Mouse (Mus musculus) small intestine, adult 2 months (tissue): ENCODE measurements around the gene Snx5. TPM values are rescaled to one million over a fixed set of nuclear protein-coding genes. Genes with fewer than 3 reads are reported as not detected.

Source experiments
- H3K27ac ChIP-seq: fragments of 200-500 bp; 2 replicates; pipeline ENCODE4 v1.5.1; 2012; ENCODE audit warnings: low read depth, low read length, control low read depth, inconsistent platforms; ENCODE audit not compliant: insufficient read depth
- H3K27me3 ChIP-seq: fragments of 200-500 bp; 2 replicates; pipeline ENCODE4 v1.6.1; 2012; ENCODE audit warnings: mild to moderate bottlenecking, moderate library complexity, low read length, inconsistent platforms; ENCODE audit not compliant: control insufficient read depth, insufficient read depth
- H3K36me3 ChIP-seq: fragments of 200-500 bp; 2 replicates; pipeline ENCODE4 v1.6.1; 2012; ENCODE audit warnings: mild to moderate bottlenecking, low read length, control low read depth, inconsistent platforms; ENCODE audit not compliant: control insufficient read depth, insufficient read depth
- H3K4me1 ChIP-seq: fragments of 200-500 bp; 2 replicates; pipeline ENCODE4 v1.6.1; 2012; ENCODE audit warnings: low read length, inconsistent platforms, mixed read lengths; ENCODE audit not compliant: control insufficient read depth, insufficient read depth, insufficient read length
- H3K4me3 ChIP-seq: fragments of 200-500 bp; 2 replicates; pipeline ENCODE4 v1.5.1; 2012; ENCODE audit warnings: low read depth, mild to moderate bottlenecking, control low read depth, inconsistent platforms, low read length, moderate library complexity
- CTCF ChIP-seq: fragments of 200-500 bp; IDR thresholded peaks from 2 replicates; pipeline ENCODE4 v1.5.1; 2012; ENCODE audit warnings: low read depth, mild to moderate bottlenecking, control low read depth, inconsistent platforms, low read length, moderate library complexity, mixed read lengths; ENCODE audit not compliant: insufficient replicate concordance, insufficient read length; ENCODE audit errors: extremely low read depth
- POLR2A ChIP-seq: fragments of 200-500 bp; IDR thresholded peaks from 2 replicates; pipeline ENCODE4 v1.6.1; 2012; ENCODE audit warnings: low read depth, mild to moderate bottlenecking, control low read depth, inconsistent platforms, low read length, moderate library complexity
- WGBS: fragments of 180-500 bp; shearing (Covaris S2); methylation state at CpG from one replicate; pipeline ENCODE4 v1.1.7; 2018; 5-methylcytosine and 5-hydroxymethylcytosine counted together
- polyA plus RNA-seq: library from polyadenylated mRNA; depleted of rRNA; stranded (reverse); fragments of >200 nt; gene quantifications from 2 replicates; pipeline ENCODE4 v1.2.3, GENCODE M21; 2012

Gene Snx5
- polyA plus RNA-seq, 1 experiment = 36.0 TPM

DNA sequence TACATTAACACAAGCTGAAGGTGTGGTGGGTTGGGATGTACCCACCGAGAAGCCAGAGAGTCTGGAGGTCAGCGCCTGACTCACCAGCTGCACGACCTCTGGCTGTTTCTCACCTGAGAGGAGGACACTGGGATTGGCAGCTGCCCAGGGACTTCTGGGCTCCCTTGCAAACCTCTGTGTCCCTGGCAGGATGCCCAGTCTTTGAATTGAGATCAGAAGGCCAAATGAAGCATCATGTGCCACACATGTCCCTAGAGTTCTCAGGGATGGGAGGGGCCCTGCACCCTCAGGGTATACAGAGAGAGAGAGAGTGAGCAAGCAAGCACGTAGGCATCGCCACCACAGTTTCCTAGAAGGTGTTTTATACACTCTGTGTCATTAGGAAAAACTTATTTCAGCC is 9.0 kb upstream of the Snx5 start:
- Histone ChIP-seq H3K4me3 (no peak overlapping the region), H3K4me1 (peaks cover 3% of the 10 kb centered on the region; the same call in 1 of the 2 replicates), H3K27ac (no peak overlapping the region), H3K27me3 (no peaks in the 10 kb centered on the region), H3K36me3 (peaks cover 10% of the 10 kb centered on the region)
- no peak for TF ChIP-seq POLR2A
- TF ChIP-seq CTCF = no peak
- WGBS = 25% methylated on average over 5 of the region's 5 CpGs

DNA sequence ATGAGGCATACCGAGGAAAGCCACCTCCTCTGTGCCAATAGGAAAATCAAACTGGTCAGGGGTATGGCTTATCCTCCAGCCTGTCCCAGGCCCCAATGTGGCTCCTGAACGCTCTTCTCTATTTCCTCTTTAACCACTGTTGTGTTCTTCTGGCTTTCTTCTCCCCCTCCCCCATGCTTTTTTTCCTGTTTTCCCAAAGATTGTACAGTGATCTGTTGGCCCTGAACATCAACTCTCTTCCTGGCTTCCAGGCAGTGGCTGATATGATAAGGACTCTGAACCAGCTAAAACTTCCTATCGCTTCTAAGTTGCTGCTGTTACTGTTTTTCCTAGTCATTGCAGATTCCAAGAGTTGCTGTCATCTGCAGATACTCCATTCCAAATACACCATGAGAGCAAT is 6.2 kb upstream of the Snx5 start:
- H3K27ac ChIP-seq = no peak overlapping the region
- peaks cover 10% of the 10 kb centered on the region for H3K36me3 ChIP-seq
- no peak overlapping the region for H3K4me3 ChIP-seq
- H3K4me1 ChIP-seq = peaks cover 6% of the 10 kb centered on the region; the same call in 1 of the 2 replicates
- WGBS = 91% methylated on average over 3 of the region's 3 CpGs
- H3K27me3 ChIP-seq = no peaks in the 10 kb centered on the region
- TF ChIP-seq POLR2A (no peak), CTCF (no peak)

- H3K27me3 ChIP-seq = no peaks in the 10 kb centered on the region
- H3K4me1 ChIP-seq = peaks cover 6% of the 10 kb centered on the region; the same call in 1 of the 2 replicates
- no peak for TF ChIP-seq CTCF
- no peak for TF ChIP-seq POLR2A
- no peak overlapping the region for H3K4me3 ChIP-seq
- H3K27ac ChIP-seq = no peak overlapping the region
- H3K36me3 ChIP-seq = peaks cover 9% of the 10 kb centered on the region
- WGBS = 29% methylated on average over 8 of the region's 8 CpGs
These were observed 4.0 kb upstream of the Snx5 start for GRCm38 (mm10) chr2:144274741-144275140.

DNA sequence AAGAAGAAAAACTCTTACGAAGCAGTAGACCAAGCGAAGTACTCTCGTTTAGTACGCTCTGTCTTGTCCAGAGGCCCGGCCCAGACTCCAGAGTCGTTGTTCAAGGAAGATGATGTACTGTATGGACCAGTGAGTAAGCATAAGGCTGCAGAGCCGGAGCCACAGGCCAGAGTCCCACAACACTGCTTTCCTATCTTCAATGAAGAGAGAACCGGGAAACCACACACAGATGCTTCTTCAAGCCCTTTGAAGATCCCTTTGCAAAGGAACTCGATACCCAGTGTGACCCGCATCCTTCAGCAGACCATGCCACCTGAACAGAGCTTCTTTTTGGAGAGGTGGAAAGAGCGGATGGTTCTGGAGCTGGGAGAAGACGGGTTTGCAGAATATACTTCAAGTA is 1.4 kb upstream of the Snx5 start:
- Histone ChIP-seq H3K4me3 (no peak overlapping the region), H3K27ac (no peak overlapping the region), H3K4me1 (peaks cover 6% of the 10 kb centered on the region; the same call in 1 of the 2 replicates), H3K36me3 (no peaks in the 10 kb centered on the region), H3K27me3 (no peaks in the 10 kb centered on the region)
- WGBS = 85% methylated on average over 12 of the region's 12 CpGs
- no peak for TF ChIP-seq POLR2A

DNA sequence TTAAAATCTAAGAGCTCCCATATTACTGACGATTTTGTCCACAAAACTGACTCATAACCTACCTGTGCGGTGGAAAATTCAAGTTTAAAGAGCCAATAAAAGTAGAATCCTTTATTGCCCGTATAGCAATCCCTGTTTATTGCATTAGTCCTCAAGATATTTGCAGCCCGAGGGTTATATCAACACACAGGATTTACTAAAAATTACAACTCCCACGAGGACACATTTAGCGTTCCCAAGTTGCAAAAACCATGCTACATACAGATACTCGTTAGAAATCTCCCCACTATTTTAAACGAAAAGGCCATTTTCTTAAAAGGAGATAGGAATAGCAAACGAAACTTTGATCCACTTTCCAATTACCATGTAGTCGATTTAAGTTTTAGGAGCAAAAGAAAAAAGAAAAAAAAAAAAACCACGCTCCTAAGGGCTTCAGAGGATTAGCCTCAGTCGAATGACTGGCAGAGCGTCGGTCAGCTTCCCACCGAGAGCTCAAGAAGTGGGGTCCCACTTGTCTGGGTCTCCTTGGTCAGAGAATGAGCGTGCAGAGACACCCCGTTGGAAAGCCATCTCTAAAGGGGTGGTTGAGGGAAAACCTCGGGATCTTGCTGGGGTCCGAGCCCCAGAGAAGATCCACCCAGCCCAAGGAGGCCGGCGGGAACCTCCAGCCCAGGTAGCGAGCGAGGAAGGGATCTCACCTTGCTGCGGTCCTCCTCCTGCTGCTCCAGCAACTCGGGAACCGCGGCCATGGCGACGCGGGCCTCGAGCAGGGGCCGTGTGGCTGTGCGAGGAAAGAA is 829 bp downstream of the Snx5 start:
- WGBS = under 1% methylated on average over 33 of the region's 33 CpGs
- H3K36me3 ChIP-seq = no peaks in the 10 kb centered on the region

GRCm38 (mm10) chr2:144269306-144269650 is 1.4 kb downstream of the Snx5 start:
- H3K4me1 ChIP-seq = peaks cover 4% of the 10 kb centered on the region; the same call in 1 of the 2 replicates

More for the DNA sequence above, 829 bp downstream of the Snx5 start:
- Histone ChIP-seq H3K4me1 (peaks cover 7% of the 10 kb centered on the region; the same call in 1 of the 2 replicates), H3K4me3 (peak overlapping the region; percentile 89), H3K27ac (peak overlapping the region; percentile 89), H3K27me3 (no peaks in the 10 kb centered on the region)
- no peak for TF ChIP-seq CTCF
- peak; percentile 7; the same call in 1 of the 2 replicates for TF ChIP-seq POLR2A

DNA sequence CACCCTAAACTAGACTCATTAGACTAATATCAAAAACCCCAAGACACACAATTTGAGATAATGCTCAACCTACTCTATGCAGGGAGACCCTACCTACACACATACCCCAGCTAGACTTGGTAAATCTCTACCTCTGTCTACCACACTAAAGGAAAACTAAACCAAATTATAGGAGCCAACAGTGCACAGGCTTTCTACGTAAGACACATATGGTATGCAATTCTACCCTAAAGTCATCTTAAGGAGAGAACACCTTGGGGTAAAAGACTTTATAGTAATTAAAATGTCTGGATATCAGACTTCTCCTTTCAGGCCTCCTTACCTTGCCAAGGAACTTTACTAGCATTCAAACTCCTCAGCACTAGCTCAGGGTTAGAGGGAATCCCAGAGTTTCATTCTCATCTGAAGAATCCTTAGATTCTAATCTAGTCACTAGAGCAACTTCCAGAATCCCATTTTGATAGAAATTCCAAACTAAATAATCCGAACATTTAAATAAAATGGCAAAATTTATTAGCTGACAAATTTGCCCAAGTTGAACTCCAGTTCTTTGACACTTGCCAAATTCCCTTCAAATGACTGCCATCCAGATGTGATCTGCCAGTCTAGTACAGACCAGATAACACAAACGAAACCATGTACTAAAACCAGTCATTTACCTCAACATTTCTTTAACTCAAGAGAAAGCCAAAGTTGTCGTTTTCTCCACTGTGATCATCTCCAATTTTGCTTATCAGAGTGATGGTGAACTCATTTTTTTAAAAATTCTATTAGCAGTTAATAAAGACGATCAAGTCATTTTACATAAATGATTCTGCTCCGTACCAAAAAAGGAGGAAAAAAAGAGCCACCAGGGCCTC is 2.0 kb downstream of the Snx5 start:
- TF ChIP-seq POLR2A (no peak), CTCF (no peak)
- H3K4me1 ChIP-seq = peaks cover 6% of the 10 kb centered on the region; the same call in 1 of the 2 replicates
- WGBS = 14% methylated on average over 6 of the region's 6 CpGs
- H3K27me3 ChIP-seq = no peaks in the 10 kb centered on the region
- no peak overlapping the region for H3K4me3 ChIP-seq
- 0 out of 2 replicates have a peak, but pooled peaks cover 3% of the 10 kb centered on the region for H3K36me3 ChIP-seq
- no peak overlapping the region for H3K27ac ChIP-seq

More at GRCm38 (mm10) chr2:144269306-144269650, 1.4 kb downstream of the Snx5 start:
- Histone ChIP-seq H3K27me3 (no peaks in the 10 kb centered on the region), H3K27ac (0 out of 2 replicates have a peak overlapping the region, but pooled peaks have one; percentile 56), H3K36me3 (no peaks in the 10 kb centered on the region), H3K4me3 (peak overlapping the region; percentile 58)
- TF ChIP-seq CTCF (no peak), POLR2A (no peak)
- 1% methylated on average over 11 of the region's 11 CpGs for WGBS
